Mouse (Mus musculus) naive thymus-derived CD4-positive, alpha-beta T cell, adult 2 months (primary cell): ENCODE results near the gene Slc25a28.

ENCODE experiments used
- DNase-seq: peaks from one replicate; pipeline ENCODE4 v3.0.0-alpha.2; 2011; ENCODE audit warnings: low read depth

Gene Slc25a28

DNA sequence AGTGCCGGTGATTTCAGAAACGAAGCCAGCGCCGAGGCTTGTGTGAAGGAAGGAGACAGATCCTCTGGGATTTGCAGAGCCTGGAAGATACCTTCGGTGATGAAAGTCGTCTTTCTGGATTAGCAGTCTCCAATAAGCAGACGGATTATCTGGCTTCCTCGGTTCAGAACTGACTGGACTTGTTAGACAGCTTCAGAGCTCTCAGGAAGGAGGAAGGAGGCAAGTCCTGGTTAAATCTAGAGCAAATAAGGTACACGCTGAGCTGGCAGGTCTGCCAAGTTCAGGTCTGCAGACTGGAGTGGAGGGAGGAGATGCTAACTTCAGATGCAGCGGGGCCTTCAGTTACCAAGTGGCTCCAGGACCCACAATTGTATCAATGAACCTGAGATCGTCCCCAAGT lies 32.8 kb downstream of the Slc25a28 start:
- no peak for DNase-seq

DNA sequence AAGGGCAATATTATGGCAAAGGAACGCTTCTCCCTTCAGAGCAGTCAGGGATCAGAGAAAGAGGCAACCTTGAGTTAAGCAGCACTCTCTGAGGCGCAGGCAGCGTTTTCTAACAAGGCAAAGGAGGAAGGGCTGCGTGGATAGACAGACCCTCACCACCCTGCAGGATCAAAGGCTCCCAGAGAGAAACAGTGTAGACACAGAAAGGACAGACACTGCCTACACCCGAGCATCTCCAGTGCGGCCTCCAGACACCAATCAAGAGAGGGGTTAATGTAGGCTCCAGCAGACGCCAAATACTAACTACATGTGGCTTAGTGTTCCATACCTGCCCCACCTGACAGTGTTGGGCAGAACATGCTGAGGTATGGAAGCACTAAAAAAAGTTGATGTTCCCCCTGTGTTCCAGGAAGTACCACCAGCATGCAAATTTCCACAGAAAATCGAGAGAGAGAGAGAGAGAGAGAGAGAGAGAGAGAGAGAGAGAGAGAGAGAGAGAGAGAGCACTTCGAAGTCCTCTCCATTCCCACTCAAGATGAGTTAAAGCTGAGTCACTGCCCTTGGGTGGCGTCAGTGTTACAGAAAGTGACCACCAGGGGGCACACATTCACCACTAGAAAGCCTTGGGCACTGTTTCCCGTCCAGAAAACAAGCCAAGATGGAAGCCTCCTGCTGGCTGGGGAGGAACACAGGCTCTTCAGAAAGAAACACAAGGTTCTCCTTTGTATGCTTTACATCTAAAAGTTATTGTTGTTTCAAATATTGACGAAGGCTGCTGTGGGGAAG lies 44.0 kb downstream of the Slc25a28 start:
- peak; percentile 88 for DNase-seq

DNA sequence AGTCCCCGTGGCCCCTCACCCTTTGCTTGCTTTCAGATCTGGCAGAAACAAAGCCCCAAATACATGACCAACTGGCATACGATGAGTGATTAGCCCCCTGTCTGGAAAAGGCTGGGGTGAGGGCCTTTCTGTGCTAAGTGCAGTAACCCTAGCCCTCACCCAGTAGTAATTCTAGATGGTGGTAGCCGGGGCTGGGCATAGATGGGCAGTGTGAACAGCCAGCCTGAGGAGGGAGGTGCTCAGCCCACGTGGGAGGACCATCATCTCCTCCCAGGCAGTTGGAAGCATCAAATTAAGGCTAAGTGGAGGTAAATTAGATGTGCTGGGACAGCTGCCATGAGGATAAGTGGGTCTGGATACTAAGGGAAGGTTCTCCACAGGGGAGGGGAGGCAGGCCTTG lies 45.6 kb downstream of the Slc25a28 start:
- no peak for DNase-seq

- DNase-seq = no peak
These were observed 47.3 kb downstream of the Slc25a28 start for GRCm38 (mm10) chr19:43627345-43627744.

DNA sequence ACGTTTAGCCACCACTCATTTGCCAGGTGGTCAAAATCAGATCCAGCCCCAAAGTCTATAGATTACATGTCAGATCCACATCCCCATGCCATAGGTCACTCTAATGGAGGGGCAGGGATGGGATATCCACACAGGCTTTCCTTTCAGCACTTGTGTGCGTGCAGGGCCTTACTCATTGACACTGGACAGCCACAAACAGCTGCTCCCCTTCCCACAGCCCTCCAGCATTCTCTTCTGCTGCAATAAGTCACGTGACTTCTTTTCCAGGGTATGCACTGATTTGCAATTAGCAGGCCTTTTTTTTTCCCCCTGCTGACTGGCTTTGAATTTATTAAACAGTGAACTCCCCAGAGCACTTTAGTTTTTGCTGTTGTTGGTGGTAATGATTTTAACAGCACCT lies 48.5 kb downstream of the Slc25a28 start:
- DNase-seq = no peak

GRCm38 (mm10) chr19:43623913-43624312 lies 50.8 kb downstream of the Slc25a28 start:
- DNase-seq = peak; percentile 70

- DNase-seq = no peak
These were observed 54.7 kb downstream of the Slc25a28 start for GRCm38 (mm10) chr19:43619916-43620479.

DNA sequence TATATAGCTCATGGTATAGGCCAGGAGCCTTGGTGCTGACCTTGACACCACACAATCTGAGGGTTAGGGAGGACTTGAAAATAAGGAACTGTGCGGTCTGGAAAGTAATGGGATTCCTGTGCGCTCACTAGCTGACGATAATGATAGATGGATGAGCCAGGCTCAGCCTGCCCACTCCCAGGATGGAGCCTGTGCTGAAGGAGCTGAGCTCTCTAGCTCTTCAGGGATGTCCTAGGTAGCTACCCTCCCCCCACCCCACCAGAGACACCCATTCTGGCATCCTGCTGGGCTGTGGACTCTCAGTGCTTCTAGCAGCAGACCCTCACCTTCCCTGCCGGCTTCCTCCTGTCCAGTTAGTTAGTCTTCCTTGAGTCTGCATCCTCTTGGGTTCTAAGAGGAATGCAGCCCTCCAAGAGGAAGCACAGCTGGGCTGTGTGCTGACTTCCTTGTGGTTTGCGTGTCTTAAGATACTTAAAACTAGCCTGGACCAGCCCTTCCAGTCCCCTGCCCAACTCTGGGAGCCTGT lies 56.1 kb downstream of the Slc25a28 start:
- DNase-seq = no peak

- no peak for DNase-seq
These were observed 56.8 kb downstream of the Slc25a28 start for GRCm38 (mm10) chr19:43617761-43618349.

GRCm38 (mm10) chr19:43616889-43617288 lies 57.8 kb downstream of the Slc25a28 start:
- DNase-seq = no peak

DNA sequence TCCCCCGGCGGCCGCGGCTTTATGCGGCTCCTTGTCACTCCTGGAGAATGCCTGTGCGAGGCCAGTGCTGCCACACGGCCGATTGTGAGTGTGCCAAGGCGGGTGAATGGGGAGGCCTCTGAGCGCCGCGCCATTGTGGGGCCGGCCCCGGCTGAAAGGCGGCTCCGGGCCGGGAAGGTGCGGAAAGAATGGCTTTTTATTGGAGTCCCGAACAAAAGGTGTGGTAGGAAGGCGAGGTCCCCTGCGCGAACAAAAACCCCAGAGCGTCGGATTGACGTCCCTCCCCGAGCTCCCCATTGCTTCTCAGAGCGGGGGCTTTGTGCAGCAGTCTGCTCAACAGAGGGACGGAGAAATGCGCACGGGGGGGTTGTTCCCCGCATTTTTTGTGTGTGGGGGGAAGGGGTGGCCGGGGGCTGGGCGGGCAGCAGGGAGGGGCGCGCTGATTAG lies 58.2 kb downstream of the Slc25a28 start:
- DNase-seq = no peak

DNA sequence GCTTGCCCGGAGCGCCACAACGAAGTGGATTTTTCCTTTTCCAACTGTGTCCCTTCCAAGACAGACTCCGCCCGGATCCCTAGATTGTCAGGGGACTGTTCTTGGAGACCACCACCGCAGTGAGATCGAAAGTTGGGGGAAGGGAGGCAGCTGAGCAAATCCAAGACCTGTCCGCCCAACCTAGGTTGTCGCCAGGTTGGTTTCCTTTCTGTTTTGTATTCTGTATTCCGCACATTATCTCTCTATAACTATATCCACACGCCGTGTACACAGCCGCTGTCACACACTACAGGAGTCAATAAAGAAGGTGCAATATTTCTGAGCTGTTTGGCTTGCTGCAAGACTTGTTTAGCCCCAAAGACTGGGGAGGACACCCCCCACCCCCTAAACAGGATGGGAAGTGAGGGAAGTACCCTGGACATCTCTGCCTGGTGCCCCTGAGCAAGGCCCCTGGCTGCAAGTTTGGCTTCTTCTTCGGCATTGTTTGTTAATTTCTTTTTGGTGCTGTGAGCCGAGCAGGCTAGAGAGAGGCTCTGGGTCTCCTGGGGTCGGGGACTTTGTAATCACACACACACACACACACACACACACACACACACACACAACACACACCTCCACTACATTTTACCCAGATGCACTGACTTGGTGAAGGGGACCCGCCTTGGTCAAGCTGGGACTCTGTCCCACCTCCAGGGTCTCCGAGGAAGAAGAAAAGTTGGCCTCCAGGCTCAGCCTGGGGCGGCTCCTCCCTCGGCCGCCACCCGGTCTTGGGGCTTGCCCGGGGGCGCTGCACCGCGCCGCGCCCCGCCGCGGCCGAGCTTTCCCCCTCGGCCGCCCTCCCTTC lies 58.9 kb downstream of the Slc25a28 start:
- no peak for DNase-seq

DNA sequence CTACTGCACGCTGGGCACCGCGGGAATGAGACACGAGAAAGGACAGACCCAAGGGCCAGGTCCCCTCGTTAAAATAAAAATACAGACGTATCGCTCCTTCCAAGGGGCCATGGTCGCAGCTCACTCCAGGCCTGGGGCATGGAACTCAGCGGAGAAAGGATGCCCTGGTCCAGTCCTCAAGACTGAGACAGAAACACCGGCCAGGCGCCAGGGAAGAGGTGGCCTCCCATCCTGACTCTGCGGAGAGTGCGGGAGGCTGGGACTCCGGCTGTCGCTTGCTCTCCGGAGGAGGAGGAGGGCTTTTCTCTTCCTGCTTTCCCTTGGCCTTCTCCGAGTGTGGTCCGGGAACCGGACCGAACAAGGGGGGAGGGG lies 59.6 kb downstream of the Slc25a28 start:
- no peak for DNase-seq

GRCm38 (mm10) chr19:43614341-43615073 lies 60.2 kb downstream of the Slc25a28 start:
- peak; percentile 38 for DNase-seq
